Mouse (Mus musculus) liver, adult 2 months (tissue): ENCODE results near the gene Ror1.

Source experiments
- CTCF ChIP-seq: fragments of 200-500 bp; IDR thresholded peaks from 2 replicates; pipeline ENCODE4 v1.5.1; 2011; ENCODE audit warnings: low read depth, low read length, control low read depth
- POLR2A ChIP-seq: fragments of 200-500 bp; IDR thresholded peaks from 2 replicates; pipeline ENCODE4 v1.6.1; 2011; ENCODE audit warnings: low read length, control low read depth; ENCODE audit not compliant: insufficient read depth; ENCODE audit errors: extremely low read depth

- no peak for TF ChIP-seq CTCF
- TF ChIP-seq POLR2A: no peak
Observed at GRCm38 (mm10) chr4:100208081-100208480, 112.5 kb downstream of the Ror1 start.
